ENCODE assay signal across 29 mouse cellular contexts in the genomic region with DNA sequence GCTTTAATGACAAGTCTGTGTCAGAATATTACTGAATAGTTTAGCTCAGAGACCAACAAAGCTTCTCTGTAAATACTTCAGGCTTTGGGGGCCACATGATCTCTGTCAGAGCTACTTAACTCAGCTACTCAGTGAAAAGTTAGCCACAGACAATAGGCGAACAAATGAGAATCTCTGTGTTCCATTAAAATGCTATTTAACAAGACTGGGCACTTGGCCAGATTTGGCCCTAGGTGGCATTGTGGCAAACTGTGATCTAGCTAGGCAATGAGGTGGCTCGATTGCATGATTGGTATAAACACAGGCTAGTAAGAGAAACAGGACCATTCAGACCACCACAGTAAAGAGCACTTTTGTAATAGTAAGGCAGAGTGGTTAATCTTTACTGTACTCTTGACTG.
A peak's percentile ranks its signal among the peaks of the same experiment; 100 is the strongest.
DNase-seq lines count a peak whose midpoint lies in the region; ATAC-seq and TF ChIP-seq lines count a peak whose summit lies in the region.
"Had no signal": no experiment of that assay in that cellular context is flagged by ENCODE, and none has a peak within 500 bp of the region (broad histone marks: within the 10 kb centered on the region; RNA-seq: fewer than 3 reads in every experiment).

No protein-coding gene starts in this region.

- H3K4me1 ChIP-seq in embryonic facial prominence, embryonic 13.5 days, result 0 out of 2 replicates have a peak, but pooled peaks cover 3% of the 10 kb centered on the region
- H3K4me1 ChIP-seq in embryonic facial prominence, embryonic 10.5 days, result no peaks in the 10 kb centered on the region
- H3K4me1 ChIP-seq: forebrain, embryonic 10.5 days; kidney, embryonic 15.5 days; lung, embryonic 15.5 days; midbrain, embryonic 13.5 days; neural tube, embryonic 15.5 days had no signal

- peaks cover 11% of the 10 kb centered on the region; the same call in 1 of the 2 replicates for H3K9me3 ChIP-seq in embryonic facial prominence, embryonic 13.5 days
- H3K9me3 ChIP-seq in embryonic facial prominence, embryonic 10.5 days, result peaks cover 18% of the 10 kb centered on the region; the same call in 1 of the 2 replicates
- H3K9me3 ChIP-seq: lung, embryonic 15.5 days had no signal

- no peaks in the 10 kb centered on the region for H3K36me3 ChIP-seq in embryonic facial prominence, embryonic 13.5 days
- H3K36me3 ChIP-seq in embryonic facial prominence, embryonic 10.5 days (replicated peaks), result no peaks in the 10 kb centered on the region
- H3K36me3 ChIP-seq: forebrain, embryonic 10.5 days; kidney, embryonic 15.5 days; limb, embryonic 13.5 days; lung, embryonic 15.5 days; midbrain, embryonic 13.5 days; neural tube, embryonic 15.5 days had no signal

- H3K9ac ChIP-seq in embryonic facial prominence, embryonic 13.5 days, result no peak overlapping the region
- H3K9ac ChIP-seq: forebrain, postnatal 0 days; kidney, embryonic 15.5 days; limb, embryonic 13.5 days; lung, embryonic 15.5 days; midbrain, embryonic 13.5 days; neural tube, embryonic 15.5 days had no signal

- no peak overlapping the region for H3K4me3 ChIP-seq in embryonic facial prominence, embryonic 13.5 days
- H3K4me3 ChIP-seq in embryonic facial prominence, embryonic 10.5 days, result no peak overlapping the region
- H3K4me3 ChIP-seq: forebrain, embryonic 10.5 days; kidney, embryonic 15.5 days; left cerebral cortex, adult 2 months; limb, embryonic 13.5 days; lung, embryonic 15.5 days; midbrain, embryonic 13.5 days; neural tube, embryonic 15.5 days had no signal

- no peak for DNase-seq in embryonic facial prominence, embryonic 10.5 days (ENCODE audit: low spot score)
- DNase-seq in left cerebral cortex, postnatal 4 days, result peak; percentile 57
- DNase-seq in left cerebral cortex, adult 18-20 months (ENCODE audit: low spot score in 2 of 2), result no peak
- peak; percentile 70 for DNase-seq in brain, embryonic 14.5 days (ENCODE audit: low read depth)
- DNase-seq in retina, postnatal 1 day, result peak; percentile 93
- no peak for DNase-seq in gastrocnemius, postnatal 14 days
- DNase-seq: adrenal gland, adult 2 months; adrenal gland, postnatal 36 days; B cell, adult 2 months; forebrain, postnatal 0 days; gastrocnemius, postnatal 10 days; heart, postnatal 14 days; kidney, postnatal 25 days; lung, postnatal 36 days; right cerebral cortex, postnatal 4 days; thymus, adult 2 months; thymus, postnatal 36 days had no signal

- WGBS in embryonic facial prominence, embryonic 13.5 days, result 48% methylated on average over 2 of the region's 2 CpGs
- 74% methylated on average over 2 of the region's 2 CpGs for WGBS in embryonic facial prominence, embryonic 10.5 days

- intact Hi-C loops in left cerebral cortex, postnatal 4 days (cut with DNase I), result no loop called here
- intact Hi-C loops in gastrocnemius, postnatal 14 days (cut with DNase I; ENCODE audit: low total_unique reads), result no loop called here

- H3K27ac ChIP-seq in embryonic facial prominence, embryonic 13.5 days, result peak overlapping the region; percentile 28; the same call in 1 of the 2 replicates
- H3K27ac ChIP-seq in embryonic facial prominence, embryonic 10.5 days (replicated peaks), result no peak overlapping the region
- H3K27ac ChIP-seq: forebrain, embryonic 10.5 days; kidney, embryonic 15.5 days; left cerebral cortex, adult 2 months; limb, embryonic 13.5 days; lung, embryonic 15.5 days; midbrain, embryonic 13.5 days; neural tube, embryonic 15.5 days; stomach, postnatal 0 days had no signal

- ATAC-seq in embryonic facial prominence, embryonic 13.5 days (ENCODE audit: insufficient number of reproducible peaks, insufficient read depth, low FRiP score, low TSS enrichment, low read depth), result no peak
- ATAC-seq: activated CD4-positive, CD25-positive, alpha-beta regulatory T cell, adult 4 months; forebrain, postnatal 0 days; intestine, postnatal 0 days; midbrain, embryonic 13.5 days had no signal

- H3K4me2 ChIP-seq in embryonic facial prominence, embryonic 13.5 days, result no peak overlapping the region
- H3K4me2 ChIP-seq: kidney, embryonic 15.5 days; limb, embryonic 13.5 days; liver, embryonic 11.5 days; lung, embryonic 15.5 days; midbrain, embryonic 13.5 days; neural tube, embryonic 15.5 days had no signal

- no peak for TF ChIP-seq POLR2A in brain, embryonic 14.5 days (IDR thresholded peaks at IDR 0.05; ENCODE audit: borderline replicate concordance, extremely low read depth, insufficient read depth, insufficient read length, poor library complexity, severe bottlenecking)

- TF ChIP-seq CTCF in brain, embryonic 14.5 days (IDR thresholded peaks at IDR 0.05; ENCODE audit: borderline replicate concordance, extremely low read depth, insufficient read depth, insufficient read length), result no peak

- no peaks in the 10 kb centered on the region for H3K27me3 ChIP-seq in embryonic facial prominence, embryonic 13.5 days
- no peaks in the 10 kb centered on the region for H3K27me3 ChIP-seq in embryonic facial prominence, embryonic 10.5 days (replicated peaks; ENCODE audit: low read depth, poor library complexity, severe bottlenecking)
- H3K27me3 ChIP-seq: kidney, embryonic 15.5 days; limb, embryonic 13.5 days; lung, embryonic 15.5 days; midbrain, embryonic 13.5 days; neural tube, embryonic 15.5 days had no signal

Comparison
In these comparisons a context has a peak if more than half of its experiments do, and no peak if none do; other contexts are left out.
1. DNase-seq: peak in left cerebral cortex, postnatal 4 days (single experiment), brain, embryonic 14.5 days (single experiment) and retina, postnatal 1 day (single experiment); none in embryonic facial prominence, embryonic 10.5 days (single experiment), left cerebral cortex, adult 18-20 months (0 of 2) and gastrocnemius, postnatal 14 days (single experiment).